Mouse (Mus musculus) liver, embryonic 16.5 days (tissue): ENCODE data around the gene Pdzd7. TPM values are rescaled to one million over a fixed set of nuclear protein-coding genes. Genes with fewer than 3 reads are reported as not detected.

ENCODE experiments used
- ATAC-seq: fragments of 200-750 bp; cut with Nextera tagmentation; 2 replicates; pipeline ENCODE4 v1.8.0; 2017; ENCODE audit warnings: low read depth, mild to moderate bottlenecking, moderate number of reproducible peaks, moderate library complexity
- H3K27ac ChIP-seq: fragments of 300-500 bp; sonication (generic); 2 replicates; pipeline ENCODE4 v1.5.1; 2014; ENCODE audit warnings: mild to moderate bottlenecking, low read length
- H3K27me3 ChIP-seq: fragments of 300-500 bp; sonication (generic); 2 replicates; pipeline ENCODE4 v1.6.1; 2014; ENCODE audit warnings: low read depth, low read length, mixed read lengths; ENCODE audit not compliant: control insufficient read depth, insufficient read depth
- H3K36me3 ChIP-seq: fragments of 300-500 bp; sonication (generic); 2 replicates; pipeline ENCODE4 v1.6.1; 2014; ENCODE audit warnings: mild to moderate bottlenecking; ENCODE audit not compliant: control insufficient read depth, insufficient read depth
- H3K4me1 ChIP-seq: fragments of 300-500 bp; sonication (generic); 2 replicates; pipeline ENCODE4 v1.6.1; 2014; ENCODE audit warnings: low read depth, low read length, mixed read lengths; ENCODE audit not compliant: control insufficient read depth
- H3K4me2 ChIP-seq: fragments of 300-500 bp; sonication (generic); 2 replicates; pipeline ENCODE4 v1.6.1; 2014; ENCODE audit warnings: low read depth, low read length, mixed read lengths
- H3K4me3 ChIP-seq: fragments of 300-500 bp; sonication (generic); 2 replicates; pipeline ENCODE4 v1.5.1; 2014; ENCODE audit warnings: low read depth, mild to moderate bottlenecking, low read length
- H3K9ac ChIP-seq: fragments of 300-500 bp; sonication (generic); 2 replicates; pipeline ENCODE4 v1.6.1; 2014; ENCODE audit warnings: low read depth, low read length
- H3K9me3 ChIP-seq: fragments of 300-500 bp; sonication (generic); replicated peaks from 2 replicates; pipeline ENCODE4 v1.6.1; 2016; ENCODE audit warnings: low read length; ENCODE audit not compliant: control insufficient read depth
- WGBS: fragments of 180-500 bp; shearing (Covaris S2); extraction: QIAGEN DNeasy Blood & Tissue Kit; methylation state at CpG from one replicate; pipeline ENCODE4 v1.1.7; 2014; ENCODE audit not compliant: insufficient replicate concordance; 5-methylcytosine and 5-hydroxymethylcytosine counted together
- polyA plus RNA-seq: library from polyadenylated mRNA; unstranded; fragments of >200 nt; fragmentation: Nextera tagmentation; extraction: Ambion mirVana; gene quantifications from 2 replicates; pipeline ENCODE4 v1.2.1, GENCODE M21; 2015

The Pdzd7 gene
- polyA plus RNA-seq, 1 experiment from 2014 or later = not detected

DNA sequence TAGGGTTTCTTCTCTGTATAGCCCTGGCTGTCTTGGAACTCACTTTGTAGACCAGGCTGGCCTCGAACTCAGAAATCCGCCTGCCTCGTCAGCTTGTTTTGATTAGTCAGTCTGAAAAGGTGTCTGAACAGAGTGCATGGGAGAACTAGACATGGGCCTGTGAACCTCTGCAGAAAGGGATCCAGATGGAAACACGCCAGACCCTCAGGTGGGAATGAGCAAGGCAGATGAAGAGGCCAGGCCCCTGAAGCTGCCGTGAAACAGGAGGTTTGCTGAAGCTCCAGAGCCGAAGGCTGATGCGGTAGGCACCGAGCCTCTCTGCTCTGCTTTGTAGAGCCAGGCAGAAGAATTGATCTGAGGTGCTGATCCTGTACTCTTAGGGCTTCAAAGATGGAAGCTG, 33.3 kb downstream of the Pdzd7 start:
- Histone ChIP-seq H3K9ac (no peak overlapping the region), H3K27ac (no peak overlapping the region), H3K4me1 (peaks cover 32% of the 10 kb centered on the region), H3K4me3 (no peak overlapping the region), H3K9me3 (no peaks in the 10 kb centered on the region), H3K27me3 (no peaks in the 10 kb centered on the region; the same call in 1 of the 2 replicates), H3K36me3 (peaks cover 15% of the 10 kb centered on the region), H3K4me2 (no peak overlapping the region)
- 80% methylated on average over 8 of the region's 8 CpGs for WGBS
- no peak for ATAC-seq

DNA sequence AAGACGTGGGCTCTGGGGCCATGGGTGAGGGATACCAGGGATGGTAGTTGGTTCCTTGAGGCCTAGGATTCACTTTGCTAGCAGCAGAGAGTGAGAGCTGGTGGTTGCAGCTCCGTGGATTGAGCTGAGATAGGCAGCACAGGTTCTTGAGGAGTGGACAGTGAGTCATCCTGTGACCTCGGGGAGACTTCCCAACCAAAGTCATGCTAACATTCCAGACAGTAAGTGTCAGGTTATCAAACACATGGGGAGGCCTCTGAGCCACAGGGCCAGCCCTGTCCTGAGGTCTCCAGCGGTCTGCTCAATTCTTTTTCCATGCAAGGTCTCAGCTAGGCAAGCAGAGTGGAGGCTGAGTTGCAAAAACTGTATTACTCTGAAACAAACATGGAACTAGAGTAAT, 34.9 kb downstream of the Pdzd7 start:
- no peak for ATAC-seq
- Histone ChIP-seq H3K27me3 (no peaks in the 10 kb centered on the region), H3K9ac (no peak overlapping the region), H3K4me1 (peaks cover 30% of the 10 kb centered on the region), H3K4me2 (no peak overlapping the region), H3K27ac (no peak overlapping the region), H3K4me3 (no peak overlapping the region), H3K36me3 (peaks cover 15% of the 10 kb centered on the region), H3K9me3 (no peaks in the 10 kb centered on the region)
- 73% methylated on average over 4 of the region's 4 CpGs for WGBS

GRCm38 (mm10) chr19:45007425-45008191, 37.9 kb downstream of the Pdzd7 start:
- Histone ChIP-seq H3K36me3 (peaks cover 19% of the 10 kb centered on the region), H3K9me3 (no peaks in the 10 kb centered on the region), H3K4me2 (peak overlapping the region; percentile 95), H3K27me3 (no peaks in the 10 kb centered on the region), H3K27ac (peak overlapping the region; percentile 81), H3K4me1 (peaks cover 17% of the 10 kb centered on the region), H3K4me3 (peak overlapping the region; percentile 99), H3K9ac (peak overlapping the region; percentile 91)
- WGBS = 72% methylated on average over 20 of the region's 20 CpGs
- no peak for ATAC-seq

- peak overlapping the region; percentile 99 for H3K4me3 ChIP-seq
- peaks cover 19% of the 10 kb centered on the region for H3K36me3 ChIP-seq
- peaks cover 17% of the 10 kb centered on the region for H3K4me1 ChIP-seq
- H3K4me2 ChIP-seq = peak overlapping the region; percentile 95
- H3K27ac ChIP-seq = peak overlapping the region; percentile 81
- H3K9me3 ChIP-seq = no peaks in the 10 kb centered on the region
- WGBS = 27% methylated on average over 17 of the region's 17 CpGs
- H3K9ac ChIP-seq = peak overlapping the region; percentile 91
- H3K27me3 ChIP-seq = no peaks in the 10 kb centered on the region
- ATAC-seq = no peak
These were observed 38.5 kb downstream of the Pdzd7 start for GRCm38 (mm10) chr19:45007021-45007420.

DNA sequence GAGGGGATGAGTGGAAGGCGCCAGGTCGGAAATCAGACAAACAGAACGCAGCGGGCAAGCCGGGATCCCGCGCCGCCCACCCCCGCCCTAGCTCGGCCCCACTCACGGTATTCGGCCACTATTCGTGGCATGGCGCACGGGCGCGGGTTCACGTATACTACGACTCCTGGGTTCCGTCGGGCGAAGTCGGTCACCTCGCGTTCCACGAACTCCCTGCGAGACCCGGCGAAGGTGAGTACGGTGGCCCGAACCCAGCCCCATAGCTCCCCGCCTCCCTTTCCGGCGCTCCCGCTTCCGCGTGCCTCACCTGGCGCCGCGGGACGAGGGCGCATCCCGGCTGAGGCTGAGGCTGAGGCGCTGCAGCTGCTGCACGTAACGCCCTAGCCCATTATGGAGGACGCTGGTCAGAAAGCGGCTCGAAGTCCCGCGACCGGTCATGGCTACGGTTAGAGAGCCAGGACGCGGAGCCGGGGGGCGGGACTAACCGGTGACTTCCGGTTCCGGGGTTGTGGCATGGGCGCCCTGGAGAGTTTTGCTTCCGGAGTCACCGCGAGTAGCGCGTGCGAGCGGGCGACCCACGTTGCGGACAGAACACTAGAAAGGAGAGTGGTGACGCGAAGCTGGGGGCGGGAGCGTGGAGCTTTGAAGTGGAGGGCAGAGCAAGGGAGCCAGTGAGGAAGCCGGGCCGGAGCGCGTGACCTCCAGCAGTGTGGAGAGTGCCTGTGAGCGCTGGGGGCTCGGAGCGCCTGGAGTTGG, 39.4 kb downstream of the Pdzd7 start, which contains the start of gene Mrpl43:
TSS of gene Mrpl43 (minus strand) at position 486 of the 756 bp plus-strand sequence.
- Histone ChIP-seq H3K9me3 (no peaks in the 10 kb centered on the region), H3K36me3 (peaks cover 14% of the 10 kb centered on the region), H3K9ac (peak within 1 kb of the TSS; percentile 91), H3K4me3 (peak within 1 kb of the TSS; percentile 99), H3K27ac (peak within 1 kb of the TSS; percentile 85), H3K27me3 (no peaks in the 10 kb centered on the region), H3K4me1 (peaks cover 17% of the 10 kb centered on the region), H3K4me2 (peak within 1 kb of the TSS; percentile 95)
- WGBS = under 1% methylated on average over 82 of the region's 82 CpGs
- ATAC-seq = peak; percentile 87

- H3K4me3 ChIP-seq = peak within 1 kb of the TSS; percentile 99
- no peaks in the 10 kb centered on the region for H3K27me3 ChIP-seq
- 8% methylated on average over 16 of the region's 16 CpGs for WGBS
- H3K4me2 ChIP-seq = peak within 1 kb of the TSS; percentile 95
- H3K9ac ChIP-seq = peak within 1 kb of the TSS; percentile 91
- 0 out of 2 replicates have a peak, but pooled peaks have one; percentile 26 for ATAC-seq
- peaks cover 9% of the 10 kb centered on the region for H3K36me3 ChIP-seq
- H3K4me1 ChIP-seq = peaks cover 17% of the 10 kb centered on the region
- H3K9me3 ChIP-seq = no peaks in the 10 kb centered on the region
- H3K27ac ChIP-seq = peak within 1 kb of the TSS; percentile 85
These were observed 40.1 kb downstream of the Pdzd7 start, which contains the start of gene Twnk for GRCm38 (mm10) chr19:45005444-45005843. TSS of gene Twnk (plus strand) at chr19:45005663.

DNA sequence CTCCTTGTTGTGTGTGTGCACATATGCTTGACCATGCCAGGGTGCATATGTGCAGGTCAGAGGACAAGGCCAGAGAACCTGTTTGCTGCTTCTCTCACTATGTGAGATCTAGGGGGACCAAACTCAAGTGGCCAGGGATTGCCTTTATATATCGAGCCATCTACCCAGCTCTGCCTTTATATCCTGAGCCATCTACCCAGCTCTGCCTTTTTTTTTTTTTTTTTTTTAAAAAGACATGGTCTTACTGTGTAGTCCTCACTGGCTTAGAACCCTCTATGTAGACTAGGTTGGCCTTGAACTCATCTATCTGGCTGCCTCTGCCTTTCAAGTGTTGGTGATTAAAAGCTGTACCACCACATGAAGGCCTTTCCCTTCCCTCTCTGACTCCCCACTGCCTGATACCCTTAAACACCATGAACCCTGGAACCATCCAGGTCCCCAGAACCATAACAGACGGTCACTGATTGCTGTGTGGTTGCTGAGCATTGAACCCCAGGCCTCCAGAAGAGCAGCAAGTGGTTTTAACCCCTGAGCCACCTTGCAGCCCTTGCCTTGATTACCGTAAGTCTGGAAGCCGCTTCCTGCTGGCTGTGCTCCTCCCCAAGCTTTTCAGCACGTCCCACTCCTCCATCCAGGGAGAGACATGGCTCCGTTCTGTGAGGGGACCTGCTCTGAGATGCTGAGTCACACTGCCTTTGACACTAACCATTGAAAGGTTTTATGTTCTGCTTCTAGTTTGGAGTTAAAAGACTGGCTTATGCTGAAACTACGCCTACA, 41.6 kb downstream of the Pdzd7 start:
- Histone ChIP-seq H3K4me3 (no peak overlapping the region), H3K9ac (no peak overlapping the region), H3K4me2 (no peak overlapping the region), H3K27me3 (no peaks in the 10 kb centered on the region), H3K36me3 (peaks cover 4% of the 10 kb centered on the region; the same call in 1 of the 2 replicates), H3K9me3 (no peaks in the 10 kb centered on the region), H3K27ac (no peak overlapping the region), H3K4me1 (peaks cover 15% of the 10 kb centered on the region)
- ATAC-seq = no peak
- WGBS = 79% methylated on average over 7 of the region's 7 CpGs

DNA sequence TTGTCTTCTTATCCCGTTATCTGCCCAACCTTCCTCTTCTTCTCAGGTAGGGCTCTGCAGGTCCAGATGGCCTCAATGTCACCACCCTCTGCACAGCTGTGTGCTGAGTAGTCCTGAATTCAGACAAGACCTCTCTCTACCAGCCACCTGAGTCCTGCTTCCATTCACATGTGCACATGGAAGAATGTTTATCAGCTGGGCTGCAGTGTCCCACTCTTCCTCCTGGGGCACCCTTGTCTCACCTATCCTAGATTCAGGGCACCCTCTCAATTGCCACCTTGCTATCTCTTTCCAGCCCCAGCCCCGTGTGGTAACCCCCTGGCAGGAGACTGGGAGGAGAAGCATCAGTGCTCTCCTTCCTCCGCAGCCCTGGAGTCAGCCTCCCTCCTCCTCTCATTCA, 43.2 kb downstream of the Pdzd7 start:
- no peak overlapping the region for H3K4me3 ChIP-seq
- no peak for ATAC-seq
- WGBS = 50% methylated on average over 3 of the region's 3 CpGs
- peaks cover 11% of the 10 kb centered on the region for H3K4me1 ChIP-seq
- H3K9me3 ChIP-seq = no peaks in the 10 kb centered on the region
- H3K27me3 ChIP-seq = no peaks in the 10 kb centered on the region
- no peak overlapping the region for H3K27ac ChIP-seq
- peaks cover 4% of the 10 kb centered on the region; the same call in 1 of the 2 replicates for H3K36me3 ChIP-seq
- no peak overlapping the region for H3K9ac ChIP-seq
- no peak overlapping the region for H3K4me2 ChIP-seq
